Mouse (Mus musculus) E14TG2a.4 (cell line): ENCODE data around the gene Cemip2.

Experiments used
- H3K27me3 ChIP-seq: 2 replicates; pipeline ENCODE4 v1.6.1; 2014; ENCODE audit warnings: low read length, control low read depth; ENCODE audit not compliant: insufficient read depth
- H3K36me3 ChIP-seq: 2 replicates; pipeline ENCODE4 v1.6.1; 2014; ENCODE audit warnings: low read length, control low read depth; ENCODE audit not compliant: insufficient read depth
- H3K4me1 ChIP-seq: replicated peaks from 2 replicates; pipeline ENCODE4 v1.6.1; 2014; ENCODE audit warnings: low read depth, low read length, control low read depth
- H3K4me3 ChIP-seq: replicated peaks from 2 replicates; pipeline ENCODE4 v1.5.1; 2014; ENCODE audit warnings: mild to moderate bottlenecking, low read length
- H3K9me3 ChIP-seq: 2 replicates; pipeline ENCODE4 v1.6.1; 2014; ENCODE audit warnings: low read length, control low read depth
- CTCF ChIP-seq: conservative IDR thresholded peaks from 2 replicates; pipeline ENCODE4 v1.5.1; 2014; ENCODE audit warnings: low read length
- NANOG ChIP-seq: IDR thresholded peaks from 2 replicates; pipeline ENCODE4 v1.6.1; 2014; ENCODE audit warnings: borderline replicate concordance, low read length, mixed read lengths
- POU5F1 ChIP-seq: IDR thresholded peaks from 2 replicates; pipeline ENCODE4 v1.6.1; 2014; ENCODE audit warnings: low read length, borderline replicate concordance

The Cemip2 gene

DNA sequence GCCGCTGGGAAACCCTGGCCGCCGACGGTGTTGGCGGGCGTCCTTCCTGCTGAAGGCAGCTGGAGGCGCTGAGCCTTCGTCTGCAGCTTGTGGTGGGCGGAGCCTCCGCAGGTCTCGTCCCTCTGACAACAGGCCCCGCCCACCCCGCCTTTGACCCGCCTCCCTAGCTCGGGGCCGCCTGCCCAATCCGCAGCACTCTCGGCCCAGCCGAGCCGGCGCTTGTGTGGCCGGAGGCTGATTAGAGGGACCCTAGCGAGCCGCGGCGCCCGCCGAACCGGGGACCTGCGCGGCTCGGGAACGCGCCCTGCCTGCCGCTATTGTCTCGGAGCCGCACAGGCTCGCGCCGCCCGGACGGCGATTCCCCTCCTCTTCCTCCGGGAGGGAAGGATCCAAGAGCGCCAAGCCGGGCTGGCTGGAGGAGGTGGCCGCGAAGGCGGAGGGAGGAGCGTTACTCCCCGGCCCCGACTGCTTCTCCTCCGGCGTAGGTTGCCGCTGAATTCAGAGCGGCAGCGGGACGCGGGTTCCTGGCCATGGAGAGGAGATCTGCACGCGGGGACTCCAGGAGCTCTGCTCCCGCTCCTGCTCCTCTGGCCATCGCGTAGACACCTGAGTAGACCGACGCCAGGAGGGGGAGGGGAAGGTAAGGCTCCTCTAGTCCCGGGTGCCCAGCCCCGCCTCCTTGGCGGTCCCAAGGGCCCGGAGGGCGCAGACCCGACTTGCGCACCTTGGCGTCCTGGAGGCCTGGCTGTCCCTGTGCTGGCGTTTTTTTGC is at the start of gene Cemip2:
TSS of gene Cemip2 (plus strand) at position 196 of the 771 bp plus-strand sequence.
- Histone ChIP-seq H3K4me3 (peak within 1 kb of the TSS; percentile 98), H3K9me3 (no peaks in the 10 kb centered on the region), H3K4me1 (peaks cover 66% of the 10 kb centered on the region), H3K36me3 (peaks cover 31% of the 10 kb centered on the region), H3K27me3 (peaks cover 8% of the 10 kb centered on the region; the same call in 1 of the 2 replicates)
- no peak for TF ChIP-seq POU5F1
- TF ChIP-seq NANOG: no peak
- no peak for TF ChIP-seq CTCF

GRCm38 (mm10) chr19:21728342-21728741 is 49.8 kb upstream of the Cemip2 start:
- Histone ChIP-seq H3K36me3 (no peaks in the 10 kb centered on the region), H3K4me3 (no peak overlapping the region), H3K27me3 (no peaks in the 10 kb centered on the region; the same call in 1 of the 2 replicates), H3K9me3 (no peaks in the 10 kb centered on the region), H3K4me1 (peaks cover 9% of the 10 kb centered on the region)
- TF ChIP-seq NANOG (no peak), CTCF (no peak), POU5F1 (no peak)

- H3K27me3 ChIP-seq: no peaks in the 10 kb centered on the region; the same call in 1 of the 2 replicates
- H3K4me1 ChIP-seq: no peaks in the 10 kb centered on the region
- TF ChIP-seq POU5F1 (no peak), CTCF (no peak), NANOG (no peak)
- no peak overlapping the region for H3K4me3 ChIP-seq
- no peaks in the 10 kb centered on the region for H3K9me3 ChIP-seq
- H3K36me3 ChIP-seq: no peaks in the 10 kb centered on the region
Observed at GRCm38 (mm10) chr19:21731887-21732286, 46.3 kb upstream of the Cemip2 start.

GRCm38 (mm10) chr19:21733176-21733575 is 45.0 kb upstream of the Cemip2 start:
- no peaks in the 10 kb centered on the region for H3K36me3 ChIP-seq
- no peaks in the 10 kb centered on the region for H3K9me3 ChIP-seq
- H3K4me1 ChIP-seq: peaks cover 7% of the 10 kb centered on the region
- no peak overlapping the region for H3K4me3 ChIP-seq
- TF ChIP-seq NANOG (no peak), POU5F1 (no peak), CTCF (no peak)
- H3K27me3 ChIP-seq: no peaks in the 10 kb centered on the region; the same call in 1 of the 2 replicates

GRCm38 (mm10) chr19:21734112-21734511 is 44.0 kb upstream of the Cemip2 start:
- no peaks in the 10 kb centered on the region for H3K9me3 ChIP-seq
- no peaks in the 10 kb centered on the region; the same call in 1 of the 2 replicates for H3K27me3 ChIP-seq
- peaks cover 15% of the 10 kb centered on the region for H3K4me1 ChIP-seq
- TF ChIP-seq POU5F1 (no peak), CTCF (peak; percentile 25), NANOG (no peak)
- no peaks in the 10 kb centered on the region for H3K36me3 ChIP-seq
- no peak overlapping the region for H3K4me3 ChIP-seq

DNA sequence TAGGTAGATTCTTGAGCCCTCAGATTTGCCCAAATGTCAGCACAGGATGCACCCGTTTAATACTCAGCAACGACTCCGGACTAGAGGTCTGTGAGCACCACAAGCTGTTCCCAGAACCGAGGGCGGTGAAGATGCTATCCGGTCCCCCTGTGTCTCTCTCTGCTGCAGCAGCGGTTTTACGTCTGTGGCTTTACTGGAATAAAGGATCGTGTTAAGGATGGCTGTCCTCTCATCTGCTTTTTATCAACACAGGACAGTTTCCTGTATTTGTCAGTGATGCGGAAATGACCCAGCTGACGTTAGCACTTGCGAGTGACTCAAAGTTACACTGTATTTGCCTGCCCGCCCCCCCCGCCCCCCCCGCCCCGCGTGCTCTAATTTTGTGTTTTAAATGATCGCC is 40.7 kb upstream of the Cemip2 start:
- TF ChIP-seq CTCF (no peak), POU5F1 (no peak), NANOG (no peak)
- H3K4me1 ChIP-seq: peaks cover 20% of the 10 kb centered on the region
- no peaks in the 10 kb centered on the region for H3K36me3 ChIP-seq

GRCm38 (mm10) chr19:21737881-21738590 is 40.1 kb upstream of the Cemip2 start:
- Histone ChIP-seq H3K36me3 (no peaks in the 10 kb centered on the region), H3K4me3 (0 out of 2 replicates have a peak overlapping the region, but pooled peaks have one; percentile 11), H3K9me3 (no peaks in the 10 kb centered on the region), H3K27me3 (peaks cover 11% of the 10 kb centered on the region), H3K4me1 (peaks cover 20% of the 10 kb centered on the region)
- TF ChIP-seq NANOG: no peak
- TF ChIP-seq POU5F1: no peak
- TF ChIP-seq CTCF: no peak

More for the DNA sequence above, 40.7 kb upstream of the Cemip2 start:
- H3K4me3 ChIP-seq: peak overlapping the region; percentile 43
- H3K9me3 ChIP-seq: no peaks in the 10 kb centered on the region
- peaks cover 11% of the 10 kb centered on the region for H3K27me3 ChIP-seq

- H3K27me3 ChIP-seq: peaks cover 11% of the 10 kb centered on the region
- no peak overlapping the region for H3K4me3 ChIP-seq
- H3K9me3 ChIP-seq: no peaks in the 10 kb centered on the region
- no peak for TF ChIP-seq NANOG
- TF ChIP-seq CTCF: no peak
- TF ChIP-seq POU5F1: no peak
- no peaks in the 10 kb centered on the region for H3K36me3 ChIP-seq
- peaks cover 20% of the 10 kb centered on the region for H3K4me1 ChIP-seq
Observed at GRCm38 (mm10) chr19:21738591-21739280, 39.4 kb upstream of the Cemip2 start.
